Mouse (Mus musculus): ENCODE results near the gene Ctcf. TPM values are rescaled to one million over a fixed set of nuclear protein-coding genes. Genes with fewer than 3 reads are reported as not detected.

Ctcf gene
- total RNA-seq, 1 experiment = 65.5 TPM

DNA sequence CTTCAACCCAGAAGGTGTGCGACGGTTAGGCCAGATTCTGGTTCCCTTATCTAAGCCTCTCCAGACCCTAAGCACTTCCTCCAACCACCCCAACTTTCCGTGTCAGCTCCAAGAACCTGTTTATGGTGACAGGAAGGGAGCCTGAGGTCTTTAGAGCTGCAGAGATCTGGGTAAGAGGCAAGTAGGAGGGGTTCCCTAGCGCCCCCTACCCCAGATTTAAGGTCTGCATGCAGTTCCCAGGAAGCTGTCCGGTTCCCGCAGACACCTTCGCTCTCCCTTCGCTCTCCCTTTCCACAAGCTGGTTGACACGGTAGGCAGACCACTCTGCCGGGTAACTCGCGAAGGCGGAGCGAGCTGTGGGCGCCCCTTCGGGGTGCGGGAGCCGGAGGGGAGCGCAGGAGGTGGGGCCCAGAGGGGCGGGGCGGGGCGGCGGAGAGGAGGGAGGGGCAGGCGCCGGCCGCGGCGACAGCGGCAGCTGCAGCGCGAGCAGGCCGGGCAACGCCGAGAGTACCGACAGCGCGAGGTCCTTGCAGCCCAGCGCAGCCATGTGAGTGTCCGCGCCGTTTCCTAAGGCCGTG lies 31.5 kb upstream of the Ctcf start, which contains the start of gene Ripor1:
Ripor1 (plus strand) TSS at position 452 of the 578 bp plus-strand sequence.
- peak within 1 kb of the TSS; percentile 82 for H3K9ac ChIP-seq (ENCODE audit: insufficient read depth, low read depth, low read length, poor library complexity, severe bottlenecking)
- no peak within 1 kb of the TSS for H3K27ac ChIP-seq (ENCODE audit: insufficient read depth, low read depth, low read length, poor library complexity, severe bottlenecking)
- peak; percentile 69 for DNase-seq (ENCODE audit: low read depth, low spot score)
- in situ Hi-C loops (cut with MboI; ENCODE audit: low sequenced_read_pairs in 2 of 2, unreplicated experiment in 2 of 2) = no loop called here
- H3K4me3 ChIP-seq (ENCODE audit: insufficient read depth in 1 of 2, low read depth in 1 of 2, low read length in 2 of 2, poor library complexity in 1 of 2, severe bottlenecking in 1 of 2) = peak within 1 kb of the TSS; percentile 92 to 94
- H3K9me3 ChIP-seq (ENCODE audit: control insufficient read depth, insufficient read depth, low read depth, low read length) = no peaks in the 10 kb centered on the region
- no peaks in the 10 kb centered on the region for H3K36me3 ChIP-seq (ENCODE audit: control insufficient read depth, insufficient read depth, low read length, poor library complexity, severe bottlenecking)
- TF ChIP-seq ZNF384 (IDR thresholded peaks at IDR 0.05; ENCODE audit: low read depth, low read length) (no peak), ZC3H11A (IDR thresholded peaks at IDR 0.05; ENCODE audit: borderline replicate concordance, low read depth, low read length) (no peak), MAFK (IDR thresholded peaks at IDR 0.05; ENCODE audit: insufficient read depth, low read depth, low read length) (no peak), CHD2 (IDR thresholded peaks at IDR 0.05; ENCODE audit: low read depth, low read length) (no peak), HCFC1 (IDR thresholded peaks at IDR 0.05; ENCODE audit: borderline replicate concordance, insufficient read depth, low read length) (peak; percentile 43; the same call in 1 of the 2 replicates)
- H3K4me1 ChIP-seq (ENCODE audit: control insufficient read depth in 2 of 2, insufficient read depth in 2 of 2, low read length in 2 of 2, poor library complexity in 1 of 2) = peaks cover 0 to 15% of the 10 kb centered on the region in 2 experiments; a peak in 2 of 4 replicates

DNA sequence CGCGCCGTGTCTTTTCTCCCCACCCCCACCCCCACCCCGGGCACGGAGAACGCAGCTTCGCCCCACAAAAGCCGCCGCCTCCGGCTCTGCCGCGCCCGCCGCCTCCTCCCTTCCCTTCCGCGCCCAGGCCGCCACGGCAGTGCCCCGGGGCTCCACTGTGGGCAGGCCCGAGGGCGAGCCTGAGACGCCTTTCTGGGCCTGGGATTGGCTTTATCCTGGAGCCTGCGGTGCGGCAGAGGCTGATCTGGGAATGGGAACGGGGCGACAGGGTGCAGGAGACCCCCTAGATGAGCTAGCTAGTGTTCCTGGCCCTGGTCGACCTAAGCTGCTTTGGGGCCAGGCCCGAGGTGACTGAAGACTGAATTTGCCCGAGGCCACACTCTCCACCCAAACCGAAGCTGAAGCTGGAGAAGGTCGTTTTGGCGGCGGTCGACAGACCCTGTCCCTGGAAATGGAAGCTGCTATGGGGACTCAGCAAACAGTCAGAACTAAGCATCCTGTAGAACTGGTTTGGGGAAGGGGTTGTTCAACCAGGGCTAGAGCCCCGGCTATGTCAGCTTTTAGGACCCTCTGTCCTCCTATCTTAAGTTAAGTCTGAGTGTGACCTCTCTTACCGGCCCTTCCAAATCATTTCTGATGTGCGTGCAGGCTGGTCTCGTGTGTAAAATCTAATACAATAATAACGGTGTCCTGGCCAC lies 30.7 kb upstream of the Ctcf start:
- Histone ChIP-seq H3K4me1 (ENCODE audit: control insufficient read depth in 2 of 2, insufficient read depth in 2 of 2, low read length in 2 of 2, poor library complexity in 1 of 2) (peaks cover 0 to 15% of the 10 kb centered on the region in 2 experiments; a peak in 2 of 4 replicates), H3K9ac (ENCODE audit: insufficient read depth, low read depth, low read length, poor library complexity, severe bottlenecking) (peak overlapping the region; percentile 82), H3K4me3 (ENCODE audit: insufficient read depth in 1 of 2, low read depth in 1 of 2, low read length in 2 of 2, poor library complexity in 1 of 2, severe bottlenecking in 1 of 2) (peak overlapping the region; percentile 92 to 94), H3K27ac (ENCODE audit: insufficient read depth, low read depth, low read length, poor library complexity, severe bottlenecking) (no peak overlapping the region), H3K36me3 (ENCODE audit: control insufficient read depth, insufficient read depth, low read length, poor library complexity, severe bottlenecking) (no peaks in the 10 kb centered on the region), H3K9me3 (ENCODE audit: control insufficient read depth, insufficient read depth, low read depth, low read length) (no peaks in the 10 kb centered on the region)
- in situ Hi-C loops (cut with MboI; ENCODE audit: low sequenced_read_pairs in 2 of 2, unreplicated experiment in 2 of 2) = no loop called here
- no peak for TF ChIP-seq HCFC1 (IDR thresholded peaks at IDR 0.05; ENCODE audit: borderline replicate concordance, insufficient read depth, low read length)
- no peak for TF ChIP-seq ZC3H11A (IDR thresholded peaks at IDR 0.05; ENCODE audit: borderline replicate concordance, low read depth, low read length)
- TF ChIP-seq CHD2 (IDR thresholded peaks at IDR 0.05; ENCODE audit: low read depth, low read length) = no peak
- TF ChIP-seq ZNF384 (IDR thresholded peaks at IDR 0.05; ENCODE audit: low read depth, low read length) = no peak
- no peak for TF ChIP-seq MAFK (IDR thresholded peaks at IDR 0.05; ENCODE audit: insufficient read depth, low read depth, low read length)
- DNase-seq (ENCODE audit: low read depth, low spot score) = no peak

DNA sequence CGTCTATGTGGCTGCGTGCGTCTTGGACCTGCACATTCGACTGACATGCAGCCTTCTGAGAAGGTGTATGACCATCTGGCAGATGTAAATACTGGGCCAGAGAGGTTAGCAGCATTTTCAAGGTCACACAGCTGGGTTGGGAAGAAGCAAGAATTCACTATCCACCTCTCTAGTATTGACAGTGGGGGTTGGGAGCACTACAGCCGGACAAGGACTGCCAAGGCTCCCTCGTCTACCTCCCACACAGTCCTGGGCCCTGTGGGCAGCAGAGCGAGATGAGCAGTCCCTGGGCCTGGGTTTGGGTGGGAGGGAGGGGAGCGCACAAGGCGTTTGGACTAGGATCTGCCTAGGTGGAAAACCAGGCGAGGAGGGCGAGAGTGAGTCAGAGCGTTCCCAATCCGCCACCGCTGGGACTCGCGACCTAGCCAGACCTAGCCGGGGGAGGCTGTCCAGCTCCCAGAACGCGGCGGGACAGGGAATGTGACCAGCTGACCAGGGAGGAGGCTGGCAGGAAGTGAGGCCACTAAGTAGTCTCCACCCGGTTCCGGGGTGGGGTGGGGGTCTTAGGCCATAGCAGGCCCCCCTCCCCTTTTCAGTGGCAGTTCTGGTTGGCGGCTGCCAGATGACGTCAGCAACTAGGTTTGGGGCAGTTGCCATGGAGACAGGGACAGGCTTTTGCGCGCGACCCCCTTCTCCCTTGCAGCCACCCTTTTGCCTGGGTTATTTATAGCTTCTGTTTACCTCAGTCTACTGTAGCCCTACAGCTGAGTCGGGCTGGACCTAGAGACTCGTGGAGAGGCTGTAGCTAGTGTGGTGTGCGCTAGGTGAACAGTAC lies 30.0 kb upstream of the Ctcf start:
- H3K9me3 ChIP-seq (ENCODE audit: control insufficient read depth, insufficient read depth, low read depth, low read length) = no peaks in the 10 kb centered on the region
- H3K27ac ChIP-seq (ENCODE audit: insufficient read depth, low read depth, low read length, poor library complexity, severe bottlenecking) = no peak overlapping the region
- H3K36me3 ChIP-seq (ENCODE audit: control insufficient read depth, insufficient read depth, low read length, poor library complexity, severe bottlenecking) = no peaks in the 10 kb centered on the region
- peak; percentile 52 for DNase-seq (ENCODE audit: low read depth, low spot score)
- H3K4me3 ChIP-seq (ENCODE audit: insufficient read depth in 1 of 2, low read depth in 1 of 2, low read length in 2 of 2, poor library complexity in 1 of 2, severe bottlenecking in 1 of 2) = peak overlapping the region; percentile 92 to 94
- in situ Hi-C loops (cut with MboI; ENCODE audit: low sequenced_read_pairs in 2 of 2, unreplicated experiment in 2 of 2) = no loop called here
- TF ChIP-seq CHD2 (IDR thresholded peaks at IDR 0.05; ENCODE audit: low read depth, low read length) (no peak), MAFK (IDR thresholded peaks at IDR 0.05; ENCODE audit: insufficient read depth, low read depth, low read length) (no peak), HCFC1 (IDR thresholded peaks at IDR 0.05; ENCODE audit: borderline replicate concordance, insufficient read depth, low read length) (no peak)
- peaks cover 0 to 15% of the 10 kb centered on the region in 2 experiments; a peak in 2 of 4 replicates for H3K4me1 ChIP-seq (ENCODE audit: control insufficient read depth in 2 of 2, insufficient read depth in 2 of 2, low read length in 2 of 2, poor library complexity in 1 of 2)
- H3K9ac ChIP-seq (ENCODE audit: insufficient read depth, low read depth, low read length, poor library complexity, severe bottlenecking) = peak overlapping the region; percentile 11; the same call in 1 of the 2 replicates

- no peak for DNase-seq (ENCODE audit: low read depth, low spot score)
- no peaks in the 10 kb centered on the region for H3K9me3 ChIP-seq (ENCODE audit: control insufficient read depth, insufficient read depth, low read depth, low read length)
- H3K36me3 ChIP-seq (ENCODE audit: control insufficient read depth, insufficient read depth, low read length, poor library complexity, severe bottlenecking) = no peaks in the 10 kb centered on the region
- no peak overlapping the region for H3K9ac ChIP-seq (ENCODE audit: insufficient read depth, low read depth, low read length, poor library complexity, severe bottlenecking)
- in situ Hi-C loops (cut with MboI; ENCODE audit: low sequenced_read_pairs in 2 of 2, unreplicated experiment in 2 of 2) = no loop called here
- peak overlapping the region; percentile 92 to 94; a peak in 3 of 4 replicates for H3K4me3 ChIP-seq (ENCODE audit: insufficient read depth in 1 of 2, low read depth in 1 of 2, low read length in 2 of 2, poor library complexity in 1 of 2, severe bottlenecking in 1 of 2)
- no peak overlapping the region for H3K27ac ChIP-seq (ENCODE audit: insufficient read depth, low read depth, low read length, poor library complexity, severe bottlenecking)
- peaks cover 0 to 15% of the 10 kb centered on the region in 2 experiments; a peak in 2 of 4 replicates for H3K4me1 ChIP-seq (ENCODE audit: control insufficient read depth in 2 of 2, insufficient read depth in 2 of 2, low read length in 2 of 2, poor library complexity in 1 of 2)
- TF ChIP-seq CHD2 (IDR thresholded peaks at IDR 0.05; ENCODE audit: low read depth, low read length) (no peak), ZC3H11A (IDR thresholded peaks at IDR 0.05; ENCODE audit: borderline replicate concordance, low read depth, low read length) (no peak), HCFC1 (IDR thresholded peaks at IDR 0.05; ENCODE audit: borderline replicate concordance, insufficient read depth, low read length) (no peak), MAFK (IDR thresholded peaks at IDR 0.05; ENCODE audit: insufficient read depth, low read depth, low read length) (no peak), ZNF384 (IDR thresholded peaks at IDR 0.05; ENCODE audit: low read depth, low read length) (no peak)
Observed at GRCm38 (mm10) chr8:105607062-105607461, 29.3 kb upstream of the Ctcf start.

Data from ES-E14 (cell line).